Mouse (Mus musculus) lung, postnatal 0 days (tissue): Measurements from ENCODE around the gene Ntn5. TPM values are rescaled to one million over a fixed set of nuclear protein-coding genes. Genes with fewer than 3 reads are reported as not detected.
"Not testable (repeated sequence)": the region's sequence is repeated elsewhere in the genome, so short reads cannot be mapped to it uniquely, and the experiment has no call there.

Experiments
- ATAC-seq: fragments of 200-750 bp; cut with Nextera tagmentation; 2 replicates; pipeline ENCODE4 v1.8.0; 2017; ENCODE audit warnings: moderate library complexity
- DNase-seq: peaks from one replicate; pipeline ENCODE4 v3.0.0-alpha.2; 2016; ENCODE audit warnings: low spot score
- H3K27ac ChIP-seq: fragments of 300-500 bp; sonication (generic); 2 replicates; pipeline ENCODE4 v1.5.1; 2014; ENCODE audit warnings: antibody characterized with exemption, mild to moderate bottlenecking, low read length, mixed read lengths
- H3K27me3 ChIP-seq: fragments of 300-500 bp; sonication (generic); replicated peaks from 2 replicates; pipeline ENCODE4 v1.6.1; 2014; ENCODE audit warnings: low read length, mixed read lengths; ENCODE audit not compliant: insufficient read depth
- H3K36me3 ChIP-seq: fragments of 300-500 bp; sonication (generic); 2 replicates; pipeline ENCODE4 v1.6.1; 2014; ENCODE audit warnings: low read length, mixed read lengths; ENCODE audit not compliant: insufficient read depth
- H3K4me1 ChIP-seq: fragments of 300-500 bp; sonication (generic); 2 replicates; pipeline ENCODE4 v1.6.1; 2014; ENCODE audit warnings: antibody characterized with exemption, low read depth, low read length, mixed read lengths; ENCODE audit not compliant: insufficient read depth
- H3K4me2 ChIP-seq: fragments of 300-500 bp; sonication (generic); replicated peaks from 2 replicates; pipeline ENCODE4 v1.6.1; 2014; ENCODE audit warnings: low read depth, mild to moderate bottlenecking, low read length, moderate library complexity, mixed read lengths
- H3K4me3 ChIP-seq: fragments of 300-500 bp; sonication (generic); 2 replicates; pipeline ENCODE4 v1.5.1; 2014; ENCODE audit warnings: low read depth, low read length
- H3K9ac ChIP-seq: fragments of 300-500 bp; sonication (generic); replicated peaks from 2 replicates; pipeline ENCODE4 v1.6.1; 2014; ENCODE audit warnings: low read depth, mild to moderate bottlenecking
- H3K9me3 ChIP-seq: fragments of 300-500 bp; sonication (generic); 2 replicates; pipeline ENCODE4 v1.6.1; 2016; ENCODE audit warnings: low read length, mixed read lengths
- CTCF ChIP-seq: IDR thresholded peaks from 2 replicates; pipeline ENCODE4 v1.5.1; 2016; ENCODE audit warnings: antibody characterized with exemption, mild to moderate bottlenecking
- EP300 ChIP-seq: IDR thresholded peaks from 2 replicates; pipeline ENCODE4 v1.6.1; 2016; ENCODE audit warnings: antibody characterized with exemption, mild to moderate bottlenecking, control low read depth
- WGBS: fragments of 180-500 bp; shearing (Covaris S2); extraction: QIAGEN DNeasy Blood & Tissue Kit; methylation state at CpG from one replicate; pipeline ENCODE4 v1.1.7; 2014; 5-methylcytosine and 5-hydroxymethylcytosine counted together
- polyA plus RNA-seq: library from polyadenylated mRNA; unstranded; fragments of >200 nt; fragmentation: Nextera tagmentation; extraction: Ambion mirVana; gene quantifications from 2 replicates; pipeline ENCODE4 v1.2.1, GENCODE M21; 2015

Ntn5 gene
- polyA plus RNA-seq, 1 experiment from 2014 or later, result 2.4 TPM

DNA sequence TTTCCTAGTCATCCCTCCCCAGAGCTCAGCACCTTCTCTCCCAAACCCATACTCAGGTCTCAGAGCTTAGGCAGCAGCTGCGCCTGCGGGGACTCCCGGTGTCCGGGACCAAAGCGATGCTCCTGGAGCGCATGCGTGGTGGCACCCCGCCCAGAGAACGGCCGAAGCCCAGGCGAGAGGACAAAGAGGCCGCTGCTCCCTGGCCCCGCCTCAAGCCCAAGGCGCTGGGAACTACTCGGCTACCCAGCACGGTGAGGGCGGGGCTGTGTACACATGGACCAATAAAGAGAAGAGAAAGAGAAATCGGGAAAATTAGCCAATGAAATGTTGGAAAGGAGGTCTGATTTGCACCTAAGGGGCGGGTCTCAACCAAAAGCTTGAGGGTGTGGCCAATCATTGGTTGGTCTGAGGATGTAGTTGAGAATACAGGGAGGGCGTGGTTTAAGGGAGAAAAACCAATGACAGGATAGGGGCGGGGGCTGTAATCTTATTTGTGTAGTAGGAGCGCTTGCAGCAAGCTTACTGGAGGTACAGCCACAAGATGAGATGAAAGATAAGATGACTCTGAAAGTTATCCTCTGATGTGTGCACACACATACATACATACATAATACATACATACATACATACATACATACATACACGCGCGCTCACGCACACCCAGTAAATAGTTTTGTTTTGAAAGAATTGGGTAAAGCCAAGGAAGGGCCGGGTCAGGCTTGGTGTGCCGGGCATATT is 40.2 kb upstream of the Ntn5 start:
- 9% methylated on average over 28 of the region's 28 CpGs for WGBS
- Histone ChIP-seq H3K36me3 (no peaks in the 10 kb centered on the region), H3K4me3 (peak overlapping the region; percentile 28), H3K27ac (peak overlapping the region; percentile 80), H3K4me2 (peak overlapping the region; percentile 61), H3K27me3 (no peaks in the 10 kb centered on the region), H3K4me1 (peaks cover 28% of the 10 kb centered on the region), H3K9me3 (no peaks in the 10 kb centered on the region), H3K9ac (0 out of 2 replicates have a peak overlapping the region, but pooled peaks have one; percentile 32)
- DNase-seq (peak; percentile 99), ATAC-seq (peak; percentile 91)
- TF ChIP-seq CTCF, result no peak
- TF ChIP-seq EP300, result peak; percentile 46; the same call in 1 of the 2 replicates

DNA sequence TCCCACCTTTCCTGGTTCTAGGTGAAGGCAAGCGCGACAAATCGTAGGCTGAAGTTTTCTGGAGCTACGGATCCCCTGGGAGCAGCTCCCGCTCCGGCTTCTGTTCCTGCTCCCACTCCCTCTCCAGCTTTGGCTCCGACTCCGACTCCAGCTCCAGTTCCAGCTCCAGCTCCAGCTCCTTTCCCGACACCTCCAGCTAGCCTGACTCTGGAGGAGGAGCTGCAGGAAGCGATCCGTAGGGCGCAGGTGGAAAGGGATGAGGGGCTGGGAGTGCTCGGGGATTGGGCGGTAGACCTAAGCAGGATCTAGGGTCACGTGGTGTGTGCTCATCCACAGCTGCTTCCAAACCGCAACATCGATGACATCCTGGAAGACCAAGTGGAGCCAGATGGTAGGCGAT is 39.6 kb upstream of the Ntn5 start:
- DNase-seq (peak; percentile 70), ATAC-seq (peak; percentile 4)
- Histone ChIP-seq H3K4me3 (peak overlapping the region; percentile 25), H3K4me1 (peaks cover 28% of the 10 kb centered on the region), H3K27me3 (no peaks in the 10 kb centered on the region), H3K36me3 (no peaks in the 10 kb centered on the region), H3K4me2 (peak overlapping the region; percentile 56), H3K9ac (no peak overlapping the region), H3K9me3 (no peaks in the 10 kb centered on the region), H3K27ac (peak overlapping the region; percentile 35; the same call in 1 of the 2 replicates)
- WGBS, result 26% methylated on average over 18 of the region's 18 CpGs
- TF ChIP-seq CTCF (no peak), EP300 (no peak)

DNA sequence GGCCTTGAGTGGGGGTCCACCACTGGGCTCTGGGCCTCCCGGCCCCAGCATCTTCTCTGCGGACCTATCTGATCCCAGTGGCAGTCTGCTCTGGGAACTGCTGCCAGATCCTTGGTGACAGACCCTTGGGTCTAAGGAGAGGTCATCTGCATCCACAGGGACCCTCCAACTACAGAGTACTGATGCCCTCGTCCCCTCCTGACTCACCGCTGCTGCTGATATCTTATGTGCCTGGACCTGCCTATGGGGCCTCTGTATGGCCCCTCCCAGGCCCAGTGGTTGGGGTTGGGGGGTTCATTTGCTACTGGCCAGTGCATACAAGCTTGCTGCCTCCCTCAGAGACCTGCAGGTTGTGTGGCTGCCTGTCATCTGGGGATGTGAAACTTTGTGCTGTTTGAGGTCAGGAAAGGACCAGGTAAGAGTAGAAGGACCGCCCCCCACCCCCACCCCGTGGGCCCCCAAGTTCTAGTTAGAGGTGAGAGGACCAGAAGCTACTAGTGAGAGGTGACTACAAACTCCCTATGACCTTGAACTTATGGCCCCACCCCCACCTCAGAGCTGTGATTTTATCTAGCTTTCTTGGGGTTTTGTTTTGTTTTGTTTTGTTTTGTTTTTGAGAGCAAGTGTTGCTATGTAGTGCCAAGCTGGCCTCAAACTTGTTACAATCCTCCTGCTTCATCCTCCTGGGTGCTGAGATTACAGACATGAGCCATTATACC is 38.8 kb upstream of the Ntn5 start:
- Histone ChIP-seq H3K4me3 (no peak overlapping the region), H3K4me1 (peaks cover 28% of the 10 kb centered on the region), H3K9me3 (no peaks in the 10 kb centered on the region), H3K36me3 (no peaks in the 10 kb centered on the region), H3K4me2 (no peak overlapping the region), H3K27me3 (no peaks in the 10 kb centered on the region), H3K27ac (no peak overlapping the region), H3K9ac (no peak overlapping the region)
- TF ChIP-seq CTCF (no peak), EP300 (no peak)
- ATAC-seq, result no peak
- 67% methylated on average over 6 of the region's 6 CpGs for WGBS
- no peak for DNase-seq

DNA sequence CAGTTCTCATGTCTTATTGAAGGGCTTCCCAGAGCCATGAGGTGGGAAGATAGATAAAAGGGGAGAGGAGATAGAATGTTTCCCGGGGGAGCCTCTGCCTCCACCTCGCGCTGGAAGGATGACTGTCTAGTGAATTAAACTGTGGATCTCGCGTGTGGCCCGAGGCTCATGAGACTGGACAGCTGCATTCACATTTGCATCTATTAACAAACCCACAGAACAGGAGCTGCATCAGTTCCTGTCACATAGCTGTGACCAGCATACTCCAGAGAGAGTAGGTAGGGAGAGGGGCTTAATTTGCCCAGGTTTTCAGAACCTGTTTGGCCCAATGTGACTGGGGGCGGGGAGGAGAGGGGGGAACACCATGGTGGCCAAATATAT is 38.2 kb upstream of the Ntn5 start:
- DNase-seq (no peak), ATAC-seq (no peak)
- no peaks in the 10 kb centered on the region for H3K9me3 ChIP-seq
- TF ChIP-seq EP300 (no peak), CTCF (no peak)
- no peak overlapping the region for H3K4me2 ChIP-seq
- H3K27me3 ChIP-seq, result no peaks in the 10 kb centered on the region
- H3K4me3 ChIP-seq, result no peak overlapping the region
- no peak overlapping the region for H3K27ac ChIP-seq
- H3K36me3 ChIP-seq, result no peaks in the 10 kb centered on the region
- WGBS, result 85% methylated on average over 7 of the region's 7 CpGs
- H3K4me1 ChIP-seq, result peaks cover 28% of the 10 kb centered on the region
- H3K9ac ChIP-seq, result no peak overlapping the region

DNA sequence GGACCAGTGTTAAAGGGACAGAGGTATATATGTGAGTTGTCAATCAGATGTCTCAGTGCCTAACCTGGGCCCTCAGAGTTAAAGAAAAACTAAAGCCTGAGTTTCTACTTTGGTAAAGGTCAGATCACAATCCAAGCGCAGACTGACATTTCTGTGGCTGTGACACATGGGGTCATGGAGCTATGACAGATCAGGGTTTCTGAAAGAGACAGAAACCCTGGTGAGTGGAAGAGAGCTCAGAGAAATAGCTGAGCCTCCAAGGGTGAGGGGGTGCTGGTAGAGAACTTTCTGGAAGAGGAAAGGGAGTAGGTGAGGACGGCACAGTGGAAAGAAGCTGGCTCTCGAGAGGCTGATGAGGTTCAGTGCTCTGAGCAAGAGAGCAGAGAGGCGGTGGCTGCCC is 37.2 kb upstream of the Ntn5 start:
- H3K4me2 ChIP-seq, result no peak overlapping the region
- WGBS, result 87% methylated on average over 4 of the region's 4 CpGs
- DNase-seq (no peak), ATAC-seq (no peak)
- no peaks in the 10 kb centered on the region for H3K9me3 ChIP-seq
- no peak overlapping the region for H3K9ac ChIP-seq
- H3K27me3 ChIP-seq, result no peaks in the 10 kb centered on the region
- H3K4me3 ChIP-seq, result no peak overlapping the region
- TF ChIP-seq CTCF (no peak), EP300 (no peak)
- H3K27ac ChIP-seq, result no peak overlapping the region
- H3K36me3 ChIP-seq, result no peaks in the 10 kb centered on the region
- peaks cover 20% of the 10 kb centered on the region for H3K4me1 ChIP-seq

DNA sequence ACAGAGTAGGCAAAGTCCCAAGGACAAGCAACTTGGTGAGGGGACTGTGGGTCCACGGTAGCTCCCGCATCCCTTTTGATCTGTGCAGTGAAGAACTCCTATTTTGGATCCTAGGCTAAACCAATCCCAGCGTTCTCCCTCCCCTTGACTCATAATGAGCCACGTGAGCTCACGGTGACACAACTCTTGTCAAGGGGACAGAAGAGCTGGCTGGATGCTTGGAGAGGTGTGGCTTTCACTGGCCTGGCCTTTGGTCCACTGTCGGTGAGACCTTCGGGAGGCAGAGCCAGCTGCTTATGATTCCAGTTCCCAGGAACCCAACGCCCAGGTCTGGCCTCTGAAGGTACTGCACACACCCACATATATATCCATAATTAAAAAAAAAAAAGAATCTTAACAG is 34.5 kb upstream of the Ntn5 start:
- Histone ChIP-seq H3K36me3 (no peaks in the 10 kb centered on the region), H3K4me1 (no peaks in the 10 kb centered on the region; the same call in 1 of the 2 replicates), H3K27ac (no peak overlapping the region), H3K9me3 (no peaks in the 10 kb centered on the region), H3K4me2 (no peak overlapping the region), H3K27me3 (no peaks in the 10 kb centered on the region), H3K9ac (no peak overlapping the region), H3K4me3 (no peak overlapping the region)
- TF ChIP-seq EP300, result no peak
- TF ChIP-seq CTCF, result no peak
- WGBS, result 62% methylated on average over 8 of the region's 8 CpGs
- ATAC-seq (no peak), DNase-seq (no peak)

DNA sequence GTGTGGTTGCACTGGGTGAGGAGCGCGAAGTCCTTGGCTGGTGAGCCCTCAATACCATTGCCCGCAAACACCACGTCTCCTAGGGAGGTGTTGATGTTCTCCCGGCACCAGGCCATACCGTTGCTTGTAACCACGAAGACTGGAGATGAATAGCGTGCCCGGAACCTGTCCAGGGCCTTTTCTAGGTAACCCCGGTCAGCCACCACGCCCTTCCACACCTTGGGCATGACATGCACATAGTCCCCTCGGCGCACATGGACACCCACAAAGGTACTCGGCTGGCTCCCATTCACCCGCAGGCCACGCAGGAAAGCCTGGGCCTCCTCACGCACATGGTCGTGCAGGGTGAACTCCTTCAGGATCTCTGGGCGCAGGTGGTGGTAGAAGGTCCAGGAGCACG is 33.3 kb upstream of the Ntn5 start:
- 93% methylated on average over 18 of the region's 20 CpGs for WGBS
- not testable (repeated sequence) for DNase-seq, H3K9me3 ChIP-seq

More for the DNA sequence above, 33.3 kb upstream of the Ntn5 start:
- not testable (repeated sequence) for H3K4me2 ChIP-seq, H3K4me3 ChIP-seq, H3K27me3 ChIP-seq, H3K27ac ChIP-seq, H3K36me3 ChIP-seq, H3K4me1 ChIP-seq, ATAC-seq, H3K9ac ChIP-seq
